Mouse (Mus musculus) CD8-positive naive resting alpha-beta T cell, adult 2 months (primary cell): Measurements from ENCODE around the gene Slit2.
"Not testable (repeated sequence)": the region's sequence is repeated elsewhere in the genome, so short reads cannot be mapped to it uniquely, and the experiment has no call there.

Experiments
- DNase-seq, 2 experiments: peaks; one replicate each; pipeline ENCODE4 v3.0.0; 2022; ENCODE audit warnings: low read depth in 2 of 2, low spot score in 2 of 2

Gene Slit2

GRCm38 (mm10) chr5:48225500-48225899, 242.6 kb downstream of the Slit2 start:
- DNase-seq = no peak

GRCm38 (mm10) chr5:48230430-48231080, 247.6 kb downstream of the Slit2 start:
- no peak for DNase-seq

- no peak for DNase-seq
These were observed 251.8 kb downstream of the Slit2 start for GRCm38 (mm10) chr5:48234728-48235127.

GRCm38 (mm10) chr5:48235270-48235669, 252.3 kb downstream of the Slit2 start:
- DNase-seq = no peak

- not testable (repeated sequence) for DNase-seq
These were observed 257.8 kb downstream of the Slit2 start for GRCm38 (mm10) chr5:48240751-48241150.

- no peak for DNase-seq
These were observed 265.4 kb downstream of the Slit2 start for GRCm38 (mm10) chr5:48248327-48248726.

- no peak for DNase-seq
These were observed 294.6 kb downstream of the Slit2 start for GRCm38 (mm10) chr5:48277561-48277960.

- no peak for DNase-seq
These were observed 318.2 kb downstream of the Slit2 start for GRCm38 (mm10) chr5:48301186-48301585.

- DNase-seq = no peak
These were observed 332.2 kb downstream of the Slit2 start for GRCm38 (mm10) chr5:48315057-48315602.

GRCm38 (mm10) chr5:48320597-48320996, 337.7 kb downstream of the Slit2 start:
- no peak for DNase-seq

- no peak for DNase-seq
These were observed 343.3 kb downstream of the Slit2 start for GRCm38 (mm10) chr5:48326221-48326620.

GRCm38 (mm10) chr5:48327652-48328051, 344.7 kb downstream of the Slit2 start, which contains the start of gene 5730480H06Rik:
Gene 5730480H06Rik (plus strand): TSS chr5:48327952.
- no peak for DNase-seq

GRCm38 (mm10) chr5:48329751-48330150, 346.8 kb downstream of the Slit2 start:
- no peak for DNase-seq

- DNase-seq = no peak
These were observed 347.9 kb downstream of the Slit2 start for GRCm38 (mm10) chr5:48330817-48331216.

- no peak for DNase-seq
These were observed 348.5 kb downstream of the Slit2 start for GRCm38 (mm10) chr5:48331441-48331840.

GRCm38 (mm10) chr5:48333407-48333806, 350.5 kb downstream of the Slit2 start:
- DNase-seq = no peak

- DNase-seq = no peak
These were observed 351.1 kb downstream of the Slit2 start for GRCm38 (mm10) chr5:48333884-48334513.

- no peak for DNase-seq
These were observed 358.0 kb downstream of the Slit2 start for GRCm38 (mm10) chr5:48340808-48341433.

GRCm38 (mm10) chr5:48345095-48345982, 362.4 kb downstream of the Slit2 start:
- DNase-seq = no peak

- DNase-seq = no peak
These were observed 363.2 kb downstream of the Slit2 start for GRCm38 (mm10) chr5:48345983-48346648.
